Mouse (Mus musculus) bone marrow macrophage, adult 2 months (primary cell): ENCODE results near the gene Atxn2l.

ENCODE experiments used
- CTCF ChIP-seq: IDR thresholded peaks from 2 replicates; pipeline ENCODE4 v1.5.1; 2012; ENCODE audit warnings: low read depth, mild to moderate bottlenecking, low read length, moderate library complexity
- POLR2A ChIP-seq: IDR thresholded peaks from 2 replicates; pipeline ENCODE4 v1.6.1; 2012; ENCODE audit warnings: mild to moderate bottlenecking, low read depth, low read length, borderline replicate concordance

DNA sequence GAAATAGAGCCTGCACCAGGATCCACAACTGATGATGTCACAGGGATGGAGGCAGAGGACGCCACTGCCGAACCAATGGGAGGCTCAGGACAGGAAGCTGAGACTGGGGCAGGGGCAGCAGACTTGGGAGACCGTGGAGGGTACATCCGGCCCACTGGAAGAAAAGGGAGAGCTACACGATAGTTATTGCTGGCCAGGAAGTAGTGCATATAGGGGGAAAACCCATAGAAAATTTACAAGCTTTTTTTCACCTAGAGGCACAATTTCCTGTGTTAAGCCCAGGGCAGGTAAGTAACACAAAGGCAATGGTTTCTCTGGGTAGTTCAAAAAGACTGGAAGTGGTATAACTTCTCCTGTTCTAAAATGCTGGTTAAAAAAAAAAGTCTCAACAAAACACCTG is 6.8 kb downstream of the Atxn2l start:
- TF ChIP-seq CTCF (no peak), POLR2A (no peak)
